Mouse (Mus musculus) limb, embryonic 12.5 days (tissue): ENCODE data around the gene Nfe2. TPM values are rescaled to one million over a fixed set of nuclear protein-coding genes. Genes with fewer than 3 reads are reported as not detected.

Source experiments
- ATAC-seq: fragments of 200-750 bp; cut with Nextera tagmentation; 2 replicates; pipeline ENCODE4 v1.8.0; 2017; ENCODE audit warnings: low read depth, moderate TSS enrichment; ENCODE audit not compliant: insufficient number of reproducible peaks, insufficient read depth, low FRiP score, low TSS enrichment
- H3K27ac ChIP-seq: fragments of 300-500 bp; sonication (generic); 2 replicates; pipeline ENCODE4 v1.5.1; 2016; ENCODE audit warnings: mild to moderate bottlenecking, moderate library complexity
- H3K27me3 ChIP-seq: fragments of 300-500 bp; sonication (generic); 2 replicates; pipeline ENCODE4 v1.6.1; 2016; ENCODE audit warnings: mild to moderate bottlenecking, moderate library complexity
- H3K36me3 ChIP-seq: fragments of 300-500 bp; sonication (generic); 2 replicates; pipeline ENCODE4 v1.6.1; 2016; ENCODE audit warnings: mild to moderate bottlenecking, moderate library complexity
- H3K4me1 ChIP-seq: fragments of 300-500 bp; sonication (generic); replicated peaks from 2 replicates; pipeline ENCODE4 v1.6.1; 2016
- H3K4me2 ChIP-seq: fragments of 300-500 bp; sonication (generic); 2 replicates; pipeline ENCODE4 v1.6.1; 2016; ENCODE audit warnings: mild to moderate bottlenecking, moderate library complexity
- H3K4me3 ChIP-seq: fragments of 300-500 bp; sonication (generic); replicated peaks from 2 replicates; pipeline ENCODE4 v1.5.1; 2016; ENCODE audit warnings: mild to moderate bottlenecking
- H3K9ac ChIP-seq: fragments of 300-500 bp; sonication (generic); replicated peaks from 2 replicates; pipeline ENCODE4 v1.6.1; 2016; ENCODE audit warnings: mild to moderate bottlenecking, moderate library complexity
- H3K9me3 ChIP-seq: fragments of 300-500 bp; sonication (generic); 2 replicates; pipeline ENCODE4 v1.6.1; 2016; ENCODE audit warnings: mild to moderate bottlenecking, moderate library complexity
- WGBS: fragments of 180-500 bp; shearing (Covaris S2); methylation state at CpG from one replicate; pipeline ENCODE4 v1.1.7; 2016; 5-methylcytosine and 5-hydroxymethylcytosine counted together
- polyA plus RNA-seq: library from polyadenylated mRNA; unstranded; fragments of >200 nt; fragmentation: Nextera tagmentation; extraction: Ambion mirVana; gene quantifications from 2 replicates; pipeline ENCODE4 v1.2.1, GENCODE M21; 2016

Gene Nfe2
- polyA plus RNA-seq, 1 experiment from 2014 or later: 4.6 TPM

GRCm38 (mm10) chr15:103300560-103300959 lies 42.4 kb upstream of the Nfe2 start:
- H3K27me3 ChIP-seq: no peaks in the 10 kb centered on the region
- peaks cover 92% of the 10 kb centered on the region for H3K4me1 ChIP-seq
- ATAC-seq: no peak
- 2% methylated on average over 2 of the region's 2 CpGs for WGBS
- peak overlapping the region; percentile 98 for H3K27ac ChIP-seq
- H3K4me2 ChIP-seq: peak overlapping the region; percentile 57
- peaks cover 16% of the 10 kb centered on the region for H3K36me3 ChIP-seq
- H3K4me3 ChIP-seq: peak overlapping the region; percentile 28
- peak overlapping the region; percentile 40; the same call in 1 of the 2 replicates for H3K9ac ChIP-seq
- no peaks in the 10 kb centered on the region for H3K9me3 ChIP-seq

- H3K27me3 ChIP-seq: no peaks in the 10 kb centered on the region
- H3K9me3 ChIP-seq: no peaks in the 10 kb centered on the region
- peaks cover 16% of the 10 kb centered on the region for H3K36me3 ChIP-seq
- H3K9ac ChIP-seq: peak overlapping the region; percentile 40; the same call in 1 of the 2 replicates
- ATAC-seq: peak; percentile 54
- peaks cover 96% of the 10 kb centered on the region for H3K4me1 ChIP-seq
- H3K4me3 ChIP-seq: peak overlapping the region; percentile 28
- H3K27ac ChIP-seq: peak overlapping the region; percentile 98
- peak overlapping the region; percentile 57 for H3K4me2 ChIP-seq
- WGBS: 2% methylated on average over 18 of the region's 18 CpGs
Measured at GRCm38 (mm10) chr15:103300067-103300471, 41.9 kb upstream of the Nfe2 start.

GRCm38 (mm10) chr15:103299644-103300043 lies 41.4 kb upstream of the Nfe2 start:
- ATAC-seq: no peak
- Histone ChIP-seq H3K4me3 (peak overlapping the region; percentile 28), H3K4me1 (peaks cover 99% of the 10 kb centered on the region), H3K27ac (peak overlapping the region; percentile 98), H3K27me3 (no peaks in the 10 kb centered on the region), H3K4me2 (peak overlapping the region; percentile 57), H3K9ac (peak overlapping the region; percentile 40; the same call in 1 of the 2 replicates), H3K9me3 (no peaks in the 10 kb centered on the region), H3K36me3 (peaks cover 16% of the 10 kb centered on the region)
- 21% methylated on average over 8 of the region's 8 CpGs for WGBS

GRCm38 (mm10) chr15:103298861-103299616 lies 40.8 kb upstream of the Nfe2 start:
- 0 out of 2 replicates have a peak overlapping the region, but pooled peaks have one; percentile 1 for H3K9ac ChIP-seq
- peaks cover 96% of the 10 kb centered on the region for H3K4me1 ChIP-seq
- no peaks in the 10 kb centered on the region for H3K9me3 ChIP-seq
- H3K36me3 ChIP-seq: peaks cover 16% of the 10 kb centered on the region
- ATAC-seq: no peak
- peak overlapping the region; percentile 98 for H3K27ac ChIP-seq
- H3K27me3 ChIP-seq: no peaks in the 10 kb centered on the region
- WGBS: 48% methylated on average over 5 of the region's 5 CpGs
- peak overlapping the region; percentile 57 for H3K4me2 ChIP-seq
- no peak overlapping the region for H3K4me3 ChIP-seq

- Histone ChIP-seq H3K4me1 (peaks cover 86% of the 10 kb centered on the region), H3K4me2 (no peak overlapping the region), H3K9me3 (no peaks in the 10 kb centered on the region), H3K36me3 (peaks cover 25% of the 10 kb centered on the region), H3K27ac (peak overlapping the region; percentile 98), H3K27me3 (no peaks in the 10 kb centered on the region), H3K9ac (no peak overlapping the region), H3K4me3 (no peak overlapping the region)
- WGBS: 55% methylated on average over 3 of the region's 3 CpGs
- ATAC-seq: no peak
Measured at GRCm38 (mm10) chr15:103298026-103298425, 39.8 kb upstream of the Nfe2 start.

- WGBS: 29% methylated on average over 6 of the region's 6 CpGs
- H3K9ac ChIP-seq: no peak overlapping the region
- peaks cover 79% of the 10 kb centered on the region for H3K4me1 ChIP-seq
Measured at GRCm38 (mm10) chr15:103297313-103297712, 39.1 kb upstream of the Nfe2 start.

GRCm38 (mm10) chr15:103295851-103296250 lies 37.6 kb upstream of the Nfe2 start:
- Histone ChIP-seq H3K4me3 (no peak overlapping the region), H3K27me3 (no peaks in the 10 kb centered on the region), H3K4me1 (peaks cover 74% of the 10 kb centered on the region), H3K36me3 (peaks cover 45% of the 10 kb centered on the region), H3K9me3 (no peaks in the 10 kb centered on the region), H3K27ac (peak overlapping the region; percentile 97), H3K4me2 (peak overlapping the region; percentile 16; the same call in 1 of the 2 replicates), H3K9ac (peak overlapping the region; percentile 18; the same call in 1 of the 2 replicates)
- ATAC-seq: peak; percentile 68
- 1% methylated on average over 5 of the region's 5 CpGs for WGBS

More at GRCm38 (mm10) chr15:103297313-103297712, 39.1 kb upstream of the Nfe2 start:
- peaks cover 32% of the 10 kb centered on the region for H3K36me3 ChIP-seq
- no peaks in the 10 kb centered on the region for H3K27me3 ChIP-seq
- H3K27ac ChIP-seq: peak overlapping the region; percentile 97
- no peaks in the 10 kb centered on the region for H3K9me3 ChIP-seq
- H3K4me3 ChIP-seq: no peak overlapping the region
- ATAC-seq: no peak
- H3K4me2 ChIP-seq: no peak overlapping the region

GRCm38 (mm10) chr15:103294649-103295048 lies 36.4 kb upstream of the Nfe2 start:
- Histone ChIP-seq H3K4me3 (no peak overlapping the region), H3K27ac (peak overlapping the region; percentile 76), H3K4me1 (peaks cover 74% of the 10 kb centered on the region), H3K27me3 (no peaks in the 10 kb centered on the region), H3K36me3 (peaks cover 57% of the 10 kb centered on the region), H3K9me3 (no peaks in the 10 kb centered on the region), H3K9ac (no peak overlapping the region), H3K4me2 (no peak overlapping the region)
- no peak for ATAC-seq
- whole genome bisulfite sequencing: 33% methylated on average over 2 of the region's 2 CpGs

- Histone ChIP-seq H3K27ac (no peak overlapping the region), H3K9ac (no peak overlapping the region), H3K4me3 (no peak overlapping the region), H3K9me3 (no peaks in the 10 kb centered on the region), H3K4me2 (no peak overlapping the region), H3K36me3 (peaks cover 58% of the 10 kb centered on the region), H3K4me1 (peaks cover 74% of the 10 kb centered on the region), H3K27me3 (no peaks in the 10 kb centered on the region)
- WGBS: 94% methylated on average over 2 of the region's 2 CpGs
- no peak for ATAC-seq
Measured at GRCm38 (mm10) chr15:103293375-103293774, 35.2 kb upstream of the Nfe2 start.

- Histone ChIP-seq H3K27me3 (no peaks in the 10 kb centered on the region), H3K36me3 (peaks cover 53% of the 10 kb centered on the region), H3K4me1 (peaks cover 73% of the 10 kb centered on the region), H3K9ac (no peak overlapping the region), H3K4me3 (no peak overlapping the region), H3K27ac (0 out of 2 replicates have a peak overlapping the region, but pooled peaks have one; percentile 46), H3K4me2 (no peak overlapping the region), H3K9me3 (no peaks in the 10 kb centered on the region)
- no peak for ATAC-seq
- 77% methylated on average over 4 of the region's 4 CpGs for WGBS
Measured at GRCm38 (mm10) chr15:103292673-103293345, 34.6 kb upstream of the Nfe2 start.

GRCm38 (mm10) chr15:103290843-103291242 lies 32.6 kb upstream of the Nfe2 start:
- H3K9ac ChIP-seq: no peak overlapping the region

More at GRCm38 (mm10) chr15:103290843-103291242, 32.6 kb upstream of the Nfe2 start:
- H3K27ac ChIP-seq: peak overlapping the region; percentile 41; the same call in 1 of the 2 replicates
- WGBS: 63% methylated on average over 9 of the region's 9 CpGs
- H3K36me3 ChIP-seq: peaks cover 55% of the 10 kb centered on the region
- H3K27me3 ChIP-seq: no peaks in the 10 kb centered on the region
- no peak overlapping the region for H3K4me3 ChIP-seq
- ATAC-seq: no peak
- no peak overlapping the region for H3K4me2 ChIP-seq
- peaks cover 62% of the 10 kb centered on the region for H3K4me1 ChIP-seq
- no peaks in the 10 kb centered on the region for H3K9me3 ChIP-seq
